8 mouse cellular contexts compared by ENCODE assay signal in genomic region chr2:32704021-32704421, GRCm38 (mm10). TPM values are rescaled to one million over a fixed set of nuclear protein-coding genes. Genes with fewer than 3 reads are reported as not detected.
DNase-seq lines count a peak whose midpoint lies in the region; ATAC-seq and TF ChIP-seq lines count a peak whose summit lies in the region.

Gene Fpgs, minus strand, starts transcription at chr2:32704145.

- no peak within 1 kb of the TSS for H3K9ac ChIP-seq in intestine, embryonic 14.5 days (ENCODE audit: low read length)
- H3K9ac ChIP-seq in liver, embryonic 14.5 days (replicated peaks) = no peak within 1 kb of the TSS

- H3K4me2 ChIP-seq in intestine, embryonic 14.5 days (ENCODE audit: low read length) = no peak within 1 kb of the TSS
- H3K4me2 ChIP-seq in liver, embryonic 14.5 days (ENCODE audit: low read depth) = peak within 1 kb of the TSS; percentile 46

- no peak within 1 kb of the TSS for H3K27ac ChIP-seq in embryonic facial prominence, embryonic 10.5 days (replicated peaks)
- H3K27ac ChIP-seq in intestine, embryonic 14.5 days (ENCODE audit: low read depth) = no peak within 1 kb of the TSS
- H3K27ac ChIP-seq in liver, embryonic 14.5 days = no peak within 1 kb of the TSS

- H3K9me3 ChIP-seq in embryonic facial prominence, embryonic 10.5 days = no peaks in the 10 kb centered on the region
- H3K9me3 ChIP-seq in intestine, embryonic 14.5 days (ENCODE audit: control insufficient read depth, low read length) = no peaks in the 10 kb centered on the region
- H3K9me3 ChIP-seq in liver, embryonic 14.5 days (ENCODE audit: control insufficient read depth, low read length) = no peaks in the 10 kb centered on the region

- TF ChIP-seq CTCF in liver, embryonic 14.5 days (IDR thresholded peaks at IDR 0.05; ENCODE audit: low read depth) = no peak

- no peak for DNase-seq in left cerebral cortex, postnatal 4 days
- DNase-seq in left cerebral cortex, adult 11 months (ENCODE audit: low spot score) = no peak
- no peak for DNase-seq in embryonic facial prominence, embryonic 10.5 days (ENCODE audit: low spot score)
- DNase-seq in intestine, embryonic 14.5 days (ENCODE audit: low spot score) = no peak
- no peak for DNase-seq in liver, embryonic 14.5 days (ENCODE audit: low read depth in 3 of 3, low spot score in 3 of 3)
- no peak for DNase-seq in spleen, postnatal 10 days (ENCODE audit: low spot score in 2 of 2)
- DNase-seq in right cerebral cortex, postnatal 10 days (ENCODE audit: low spot score in 2 of 2) = no peak
- no peak for DNase-seq in right cerebral cortex, postnatal 36 days (ENCODE audit: low spot score in 2 of 2)

- WGBS in embryonic facial prominence, embryonic 10.5 days = 85% methylated on average over 2 of the region's 2 CpGs
- WGBS in intestine, embryonic 14.5 days = 83% methylated on average over 2 of the region's 2 CpGs
- WGBS in liver, embryonic 14.5 days (ENCODE audit: insufficient replicate concordance) = 74% methylated on average over 2 of the region's 2 CpGs

- intact Hi-C loops in left cerebral cortex, postnatal 4 days (cut with DNase I) = no loop called here

- no peak for ATAC-seq in intestine, embryonic 14.5 days (replicated peaks; ENCODE audit: low FRiP score, low TSS enrichment, low read depth)
- peak; percentile 40; the same call in 1 of the 2 replicates for ATAC-seq in liver, embryonic 14.5 days (ENCODE audit: insufficient read depth)

- no peak within 1 kb of the TSS for H3K4me3 ChIP-seq in embryonic facial prominence, embryonic 10.5 days
- no peak within 1 kb of the TSS for H3K4me3 ChIP-seq in intestine, embryonic 14.5 days (ENCODE audit: low read depth, low read length)
- peak within 1 kb of the TSS; percentile 0 to 23; a peak in 1 of 4 replicates for H3K4me3 ChIP-seq in liver, embryonic 14.5 days (ENCODE audit: insufficient read depth in 1 of 2, low read depth in 2 of 2, low read length in 2 of 2)

- 0 out of 2 replicates have a peak, but pooled peaks have one; percentile 6 for TF ChIP-seq EP300 in liver, embryonic 14.5 days (IDR thresholded peaks at IDR 0.05; ENCODE audit: low read depth)

- H3K27me3 ChIP-seq in embryonic facial prominence, embryonic 10.5 days (replicated peaks; ENCODE audit: low read depth, poor library complexity, severe bottlenecking) = no peaks in the 10 kb centered on the region
- no peaks in the 10 kb centered on the region for H3K27me3 ChIP-seq in intestine, embryonic 14.5 days (replicated peaks; ENCODE audit: control insufficient read depth, insufficient read depth, low read length)
- no peaks in the 10 kb centered on the region for H3K27me3 ChIP-seq in liver, embryonic 14.5 days (ENCODE audit: control insufficient read depth, insufficient read depth, low read length)

- peaks cover 74% of the 10 kb centered on the region for H3K36me3 ChIP-seq in embryonic facial prominence, embryonic 10.5 days (replicated peaks)
- H3K36me3 ChIP-seq in intestine, embryonic 14.5 days (ENCODE audit: control insufficient read depth, insufficient read depth, low read length) = peaks cover 61% of the 10 kb centered on the region
- peaks cover 34% of the 10 kb centered on the region for H3K36me3 ChIP-seq in liver, embryonic 14.5 days (replicated peaks; ENCODE audit: control insufficient read depth, insufficient read depth, low read depth)

- no peaks in the 10 kb centered on the region for H3K4me1 ChIP-seq in embryonic facial prominence, embryonic 10.5 days
- no peaks in the 10 kb centered on the region for H3K4me1 ChIP-seq in intestine, embryonic 14.5 days (replicated peaks; ENCODE audit: control insufficient read depth, insufficient read depth, low read length)
- H3K4me1 ChIP-seq in liver, embryonic 14.5 days (replicated peaks; ENCODE audit: control insufficient read depth in 2 of 2, insufficient read depth in 2 of 2, low read length in 1 of 2) = 0 out of 4 replicates have a peak, but pooled peaks cover 0 to 2% of the 10 kb centered on the region in 2 experiments

RNA-seq across cellular contexts. Expression of gene Fpgs, which starts in this region (rescaled TPM):
- total RNA-seq in left cerebral cortex, postnatal 4 days (2021) = 10 to 100 TPM; 26.3 to 30.0 TPM
- polyA plus RNA-seq in embryonic facial prominence, embryonic 10.5 days (2016; fragmentation: Nextera tagmentation; extraction: Ambion mirVana) = 33.5 and 35.5 TPM in 2 replicates
- polyA plus RNA-seq in intestine, embryonic 14.5 days (2014; fragmentation: Nextera tagmentation; extraction: Ambion mirVana) = 32.9 and 35.6 TPM in 2 replicates
- 45.3 and 51.0 TPM in 2 replicates for polyA plus RNA-seq in liver, embryonic 14.5 days (2012; rRNA removed)
- 21.6 and 25.7 TPM in 2 replicates for polyA plus RNA-seq in liver, embryonic 14.5 days (2014; fragmentation: Nextera tagmentation; extraction: Ambion mirVana)

Comparison
In these comparisons a context has a peak if more than half of its experiments do, and no peak if none do; other contexts are left out.
1. H3K4me3 ChIP-seq: peak in liver, embryonic 14.5 days (2 of 2); none in embryonic facial prominence, embryonic 10.5 days (single experiment) and intestine, embryonic 14.5 days (single experiment).